Comparison of ENCODE assay signal across 7 mouse cellular contexts in genomic region chr5:115483947-115484920, GRCm38 (mm10). TPM values are rescaled to one million over a fixed set of nuclear protein-coding genes. Genes with fewer than 3 reads are reported as not detected.
DNase-seq lines count a peak whose midpoint lies in the region; ATAC-seq lines count a peak whose summit lies in the region.

Gene Sirt4 (minus strand): TSS chr5:115484725.

- peak; percentile 98 for DNase-seq in ZHBTc4 (ENCODE audit: low read depth, low spot score)
- peak; percentile 82 to 84 for DNase-seq in cerebellum, postnatal 25 days
- peak; percentile 78 to 94 for DNase-seq in frontal cortex, postnatal 36 days (ENCODE audit: low spot score in 2 of 2)
- peak; percentile 93 for DNase-seq in left cerebral cortex, adult 11 months (ENCODE audit: low spot score)
- peak; percentile 83 to 86 for DNase-seq in lung, postnatal 4 days
- DNase-seq in right cerebral cortex, postnatal 14 days: peak; percentile 66

- peaks cover 2% of the 10 kb centered on the region; the same call in 1 of the 2 replicates for H3K36me3 ChIP-seq in hindbrain, embryonic 15.5 days

- H3K4me2 ChIP-seq in hindbrain, embryonic 15.5 days: peak within 1 kb of the TSS; percentile 60

- peak within 1 kb of the TSS; percentile 65 for H3K9ac ChIP-seq in hindbrain, embryonic 15.5 days

- H3K9me3 ChIP-seq in hindbrain, embryonic 15.5 days: no peaks in the 10 kb centered on the region

- peak; percentile 88 for ATAC-seq in hindbrain, embryonic 15.5 days (ENCODE audit: low FRiP score, low read depth)

- H3K4me1 ChIP-seq in hindbrain, embryonic 15.5 days (replicated peaks): peaks cover 34% of the 10 kb centered on the region

- peak within 1 kb of the TSS; percentile 44 for H3K4me3 ChIP-seq in hindbrain, embryonic 15.5 days

- WGBS in hindbrain, embryonic 15.5 days: 6% methylated on average over 30 of the region's 30 CpGs

- H3K27ac ChIP-seq in hindbrain, embryonic 15.5 days (replicated peaks): peak within 1 kb of the TSS; percentile 89

- no peaks in the 10 kb centered on the region for H3K27me3 ChIP-seq in hindbrain, embryonic 15.5 days

RNA-seq across cellular contexts. Expression of gene Sirt4, which starts in this region (rescaled TPM):
- 27.3 and 32.2 TPM in 2 replicates for polyA plus RNA-seq in hindbrain, embryonic 15.5 days (2015; fragmentation: Nextera tagmentation; extraction: Ambion mirVana)

Comparison
In these comparisons a context has a peak if more than half of its experiments do, and no peak if none do; other contexts are left out.
1. Peak in every context shown above with its lines: DNase-seq, ATAC-seq, H3K4me3 ChIP-seq and H3K27ac ChIP-seq.